Mouse (Mus musculus) spleen, adult 2 months (tissue): Measurements from ENCODE around the gene Ccdc173.

Experiments used
- CTCF ChIP-seq: fragments of 200-500 bp; IDR thresholded peaks from 2 replicates; pipeline ENCODE4 v1.5.1; 2011; ENCODE audit warnings: mild to moderate bottlenecking, inconsistent platforms; ENCODE audit not compliant: insufficient read depth, insufficient read length, insufficient replicate concordance; ENCODE audit errors: extremely low read depth
- POLR2A ChIP-seq: fragments of 200-500 bp; IDR thresholded peaks from 2 replicates; pipeline ENCODE4 v1.6.1; 2011; ENCODE audit warnings: low read depth, low read length, inconsistent platforms

DNA sequence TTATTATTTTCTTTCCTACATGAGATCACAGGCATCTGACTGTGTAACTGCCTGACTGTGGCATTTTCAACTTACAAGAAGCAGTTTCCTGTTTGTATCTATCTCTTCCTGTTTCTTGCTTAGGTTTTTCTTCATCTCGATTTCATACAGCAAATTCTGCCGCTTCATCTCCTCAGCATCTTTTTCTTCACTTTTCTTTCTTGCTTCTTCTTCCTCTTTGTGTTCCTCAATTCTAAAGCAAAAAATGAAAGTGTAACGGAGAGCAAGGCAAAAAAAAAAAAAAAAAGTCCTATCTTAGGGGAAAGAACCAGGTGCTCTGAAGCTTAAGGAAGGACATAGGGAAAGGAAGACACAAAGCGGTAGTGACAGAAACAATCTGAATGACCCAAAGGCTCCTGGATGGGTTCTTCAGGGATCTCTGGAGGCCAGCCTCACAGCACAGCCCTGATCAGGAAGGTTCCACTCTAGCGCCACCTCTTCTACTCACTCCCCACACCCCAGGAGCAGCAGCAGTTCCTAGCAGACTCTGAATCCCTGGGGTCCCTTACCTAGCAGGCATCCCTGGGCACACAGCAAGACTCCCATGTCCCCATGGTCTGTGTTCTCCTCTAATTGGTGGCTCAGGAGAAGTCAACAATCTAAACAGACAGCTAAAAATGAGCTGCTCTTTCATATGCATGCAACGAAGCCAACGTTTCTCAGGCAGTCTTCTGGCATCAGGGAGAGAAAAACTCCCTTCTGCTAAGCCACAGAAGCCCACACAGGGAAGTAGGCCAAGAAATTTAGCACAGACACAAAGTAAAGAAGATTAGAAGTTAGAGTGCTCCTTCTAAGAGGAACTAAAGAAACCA lies 11.2 kb downstream of the Ccdc173 start:
- no peak for TF ChIP-seq CTCF
- TF ChIP-seq POLR2A: no peak
